Mouse (Mus musculus) bone marrow, adult 2 months (tissue): ENCODE measurements at regions not wholly inside any gene's neighbourhood (a gene's known extent, or its start where the extent isn't known, plus 50 kb on each side); places are given as distances from the start of the nearest gene placed in this dataset.

Experiments
- CTCF ChIP-seq: fragments of 200-500 bp; IDR thresholded peaks from 2 replicates; pipeline ENCODE4 v1.5.1; 2011; ENCODE audit warnings: low read length, control low read depth; ENCODE audit not compliant: control insufficient read depth, insufficient read depth
- POLR2A ChIP-seq: fragments of 200-500 bp; IDR thresholded peaks from 2 replicates; pipeline ENCODE4 v1.6.1; 2011; ENCODE audit warnings: low read depth, mild to moderate bottlenecking, control low read depth, low read length, borderline replicate concordance; ENCODE audit not compliant: control insufficient read depth

GRCm38 (mm10) chr14:87261726-87262125 lies 120.7 kb upstream of the Diaph3 start:
- TF ChIP-seq CTCF, result no peak
- no peak for TF ChIP-seq POLR2A
